Mouse (Mus musculus): ENCODE data around the gene Zfp553. TPM values are rescaled to one million over a fixed set of nuclear protein-coding genes. Genes with fewer than 3 reads are reported as not detected.

The Zfp553 gene
- polyA plus RNA-seq, 1 experiment: 16.6 TPM

- Histone ChIP-seq H3K27me3 (ENCODE audit: control insufficient read depth, insufficient read depth, low read length) (no peaks in the 10 kb centered on the region), H3K4me3 (replicated peaks; ENCODE audit: insufficient read depth, low read depth, low read length) (no peak overlapping the region), H3K27ac (ENCODE audit: insufficient read depth, low read length) (no peak overlapping the region), H3K4me1 (ENCODE audit: control insufficient read depth, insufficient read depth, low read length) (no peaks in the 10 kb centered on the region)
- DNase-seq: no peak
- WGBS: 79% methylated on average over 10 of the region's 10 CpGs
- TF ChIP-seq POLR2A (IDR thresholded peaks at IDR 0.05; ENCODE audit: borderline replicate concordance, insufficient read depth, low read length) (no peak), CTCF (IDR thresholded peaks at IDR 0.05; ENCODE audit: borderline replicate concordance, insufficient read depth, low read depth, low read length) (no peak)
Observed at GRCm38 (mm10) chr7:127217901-127218642, 14.8 kb upstream of the Zfp553 start.

DNA sequence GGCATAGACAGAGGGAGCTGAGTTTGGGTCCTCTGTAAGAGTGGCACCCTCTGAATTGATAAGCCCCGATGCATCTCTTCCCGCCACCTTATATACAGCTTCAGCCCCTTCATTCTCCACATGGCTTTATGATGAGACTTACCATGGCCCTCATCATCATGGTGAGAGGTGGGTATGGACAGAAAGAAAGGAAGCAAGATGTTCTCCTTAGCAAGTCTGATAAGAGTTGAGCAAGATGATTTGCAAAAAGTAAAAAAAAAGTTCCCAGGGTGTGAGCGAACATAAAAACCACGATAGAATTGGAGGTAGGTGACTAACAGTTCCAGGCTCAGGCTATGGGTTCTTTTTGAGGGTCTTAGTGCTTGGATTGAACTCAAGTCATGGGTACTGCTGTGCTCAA, 14.2 kb upstream of the Zfp553 start:
- WGBS: 93% methylated on average over 4 of the region's 4 CpGs
- H3K27ac ChIP-seq (ENCODE audit: insufficient read depth, low read length): no peak overlapping the region
- no peak for TF ChIP-seq POLR2A (IDR thresholded peaks at IDR 0.05; ENCODE audit: borderline replicate concordance, insufficient read depth, low read length)
- TF ChIP-seq CTCF (IDR thresholded peaks at IDR 0.05; ENCODE audit: borderline replicate concordance, insufficient read depth, low read depth, low read length): no peak
- no peak overlapping the region for H3K4me3 ChIP-seq (replicated peaks; ENCODE audit: insufficient read depth, low read depth, low read length)
- no peaks in the 10 kb centered on the region for H3K27me3 ChIP-seq (ENCODE audit: control insufficient read depth, insufficient read depth, low read length)
- H3K4me1 ChIP-seq (ENCODE audit: control insufficient read depth, insufficient read depth, low read length): no peaks in the 10 kb centered on the region
- DNase-seq: no peak

DNA sequence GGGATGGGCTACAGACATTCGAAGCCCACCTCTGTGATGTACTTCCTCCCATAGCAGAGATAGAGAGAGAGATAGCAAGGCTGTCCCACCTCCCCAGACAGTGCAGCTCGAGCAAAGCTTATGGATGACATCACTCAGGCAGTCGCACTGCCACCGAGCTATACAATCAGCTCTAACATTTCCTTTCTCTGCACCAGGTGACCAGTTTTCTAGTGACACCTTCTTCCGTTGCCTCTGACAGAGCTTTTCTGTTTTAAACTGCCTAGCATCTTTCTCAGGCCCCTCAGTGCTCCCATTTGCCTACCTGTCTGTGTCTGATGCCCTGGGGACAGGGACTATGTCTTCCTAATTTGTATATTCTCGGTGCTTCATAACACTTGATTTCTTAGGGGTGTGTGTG, 12.4 kb upstream of the Zfp553 start:
- WGBS: 79% methylated on average over 6 of the region's 6 CpGs
- TF ChIP-seq POLR2A (IDR thresholded peaks at IDR 0.05; ENCODE audit: borderline replicate concordance, insufficient read depth, low read length) (no peak), CTCF (IDR thresholded peaks at IDR 0.05; ENCODE audit: borderline replicate concordance, insufficient read depth, low read depth, low read length) (no peak)

DNA sequence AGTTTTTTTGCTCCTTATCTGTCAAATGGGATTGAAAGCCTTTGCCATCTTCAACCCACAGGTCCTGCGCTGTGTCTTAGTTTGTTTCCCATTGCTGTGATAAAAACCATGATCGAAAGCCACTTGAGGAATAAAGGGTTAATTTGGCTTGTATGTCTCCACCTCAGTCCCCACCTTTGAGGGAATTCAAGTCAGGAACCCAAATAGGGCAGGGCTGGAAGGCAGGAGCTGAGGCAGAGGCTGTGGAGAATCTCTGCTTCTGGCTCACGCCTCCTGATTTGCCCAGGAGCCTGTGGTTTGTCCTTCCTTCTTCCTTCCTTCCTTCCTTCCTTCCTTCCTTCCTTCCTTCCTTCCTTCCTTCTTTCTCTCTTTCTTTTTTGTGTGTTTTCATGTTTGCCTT, 9.8 kb upstream of the Zfp553 start:
- no peak for DNase-seq
- H3K27ac ChIP-seq (ENCODE audit: insufficient read depth, low read length): no peak overlapping the region
- 98% methylated on average over 3 of the region's 3 CpGs for WGBS
- H3K4me1 ChIP-seq (ENCODE audit: control insufficient read depth, insufficient read depth, low read length): no peaks in the 10 kb centered on the region
- no peaks in the 10 kb centered on the region for H3K27me3 ChIP-seq (ENCODE audit: control insufficient read depth, insufficient read depth, low read length)
- no peak overlapping the region for H3K4me3 ChIP-seq (replicated peaks; ENCODE audit: insufficient read depth, low read depth, low read length)
- TF ChIP-seq CTCF (IDR thresholded peaks at IDR 0.05; ENCODE audit: borderline replicate concordance, insufficient read depth, low read depth, low read length) (no peak), POLR2A (IDR thresholded peaks at IDR 0.05; ENCODE audit: borderline replicate concordance, insufficient read depth, low read length) (no peak)

More for the DNA sequence above, 12.4 kb upstream of the Zfp553 start:
- Histone ChIP-seq H3K27me3 (ENCODE audit: control insufficient read depth, insufficient read depth, low read length) (no peaks in the 10 kb centered on the region), H3K27ac (ENCODE audit: insufficient read depth, low read length) (no peak overlapping the region), H3K4me1 (ENCODE audit: control insufficient read depth, insufficient read depth, low read length) (no peaks in the 10 kb centered on the region), H3K4me3 (replicated peaks; ENCODE audit: insufficient read depth, low read depth, low read length) (no peak overlapping the region)
- no peak for DNase-seq

- H3K4me1 ChIP-seq (ENCODE audit: control insufficient read depth, insufficient read depth, low read length): no peaks in the 10 kb centered on the region
- H3K27ac ChIP-seq (ENCODE audit: insufficient read depth, low read length): no peak overlapping the region
- no peaks in the 10 kb centered on the region for H3K27me3 ChIP-seq (ENCODE audit: control insufficient read depth, insufficient read depth, low read length)
- TF ChIP-seq CTCF (IDR thresholded peaks at IDR 0.05; ENCODE audit: borderline replicate concordance, insufficient read depth, low read depth, low read length) (no peak), POLR2A (IDR thresholded peaks at IDR 0.05; ENCODE audit: borderline replicate concordance, insufficient read depth, low read length) (no peak)
- 87% methylated on average over 6 of the region's 6 CpGs for WGBS
- no peak overlapping the region for H3K4me3 ChIP-seq (replicated peaks; ENCODE audit: insufficient read depth, low read depth, low read length)
- no peak for DNase-seq
Observed at GRCm38 (mm10) chr7:127223515-127224478, 9.1 kb upstream of the Zfp553 start.

GRCm38 (mm10) chr7:127224616-127225015, 8.2 kb upstream of the Zfp553 start:
- H3K4me3 ChIP-seq (replicated peaks; ENCODE audit: insufficient read depth, low read depth, low read length): no peak overlapping the region
- no peak for DNase-seq
- H3K27me3 ChIP-seq (ENCODE audit: control insufficient read depth, insufficient read depth, low read length): no peaks in the 10 kb centered on the region
- no peak overlapping the region for H3K27ac ChIP-seq (ENCODE audit: insufficient read depth, low read length)
- 91% methylated on average over 6 of the region's 6 CpGs for WGBS
- no peak for TF ChIP-seq CTCF (IDR thresholded peaks at IDR 0.05; ENCODE audit: borderline replicate concordance, insufficient read depth, low read depth, low read length)
- TF ChIP-seq POLR2A (IDR thresholded peaks at IDR 0.05; ENCODE audit: borderline replicate concordance, insufficient read depth, low read length): no peak
- no peaks in the 10 kb centered on the region for H3K4me1 ChIP-seq (ENCODE audit: control insufficient read depth, insufficient read depth, low read length)

- H3K27ac ChIP-seq (ENCODE audit: insufficient read depth, low read length): no peak overlapping the region
- 83% methylated on average over 11 of the region's 11 CpGs for WGBS
- TF ChIP-seq CTCF (IDR thresholded peaks at IDR 0.05; ENCODE audit: borderline replicate concordance, insufficient read depth, low read depth, low read length) (no peak), POLR2A (IDR thresholded peaks at IDR 0.05; ENCODE audit: borderline replicate concordance, insufficient read depth, low read length) (no peak)
- no peak overlapping the region for H3K4me3 ChIP-seq (replicated peaks; ENCODE audit: insufficient read depth, low read depth, low read length)
- no peaks in the 10 kb centered on the region for H3K4me1 ChIP-seq (ENCODE audit: control insufficient read depth, insufficient read depth, low read length)
- H3K27me3 ChIP-seq (ENCODE audit: control insufficient read depth, insufficient read depth, low read length): no peaks in the 10 kb centered on the region
- DNase-seq: no peak
Observed at GRCm38 (mm10) chr7:127225147-127225995, 7.5 kb upstream of the Zfp553 start.
